Mouse (Mus musculus): ENCODE measurements at regions not wholly inside any gene's neighbourhood (a gene's known extent, or its start where the extent isn't known, plus 50 kb on each side); places are given as distances from the start of the nearest gene placed in this dataset.
"Not testable (repeated sequence)": the region's sequence is repeated elsewhere in the genome, so short reads cannot be mapped to it uniquely, and the experiment has no call there.

GRCm38 (mm10) chr14:53428447-53428846 is 825.5 kb downstream of the Dad1 start:
- DNase-seq (ENCODE audit: low read depth), result not testable (repeated sequence)

- not testable (repeated sequence) for DNase-seq (ENCODE audit: low read depth)
Observed at GRCm38 (mm10) chr14:53427636-53428035, 826.3 kb downstream of the Dad1 start.

GRCm38 (mm10) chr14:53416955-53417354 is 836.9 kb downstream of the Dad1 start:
- not testable (repeated sequence) for DNase-seq (ENCODE audit: low read depth)

- DNase-seq (ENCODE audit: low read depth), result not testable (repeated sequence)
Observed at GRCm38 (mm10) chr14:53407500-53408227, 846.2 kb downstream of the Dad1 start.

- not testable (repeated sequence) for DNase-seq (ENCODE audit: low read depth)
Observed at GRCm38 (mm10) chr14:53390307-53390706, 863.6 kb downstream of the Dad1 start.

- not testable (repeated sequence) for DNase-seq (ENCODE audit: low read depth)
Observed at GRCm38 (mm10) chr14:53374591-53374990, 879.0 kb upstream of the Olfr1507 start.

GRCm38 (mm10) chr14:53373777-53374468 is 878.4 kb upstream of the Olfr1507 start:
- DNase-seq (ENCODE audit: low read depth), result not testable (repeated sequence)

GRCm38 (mm10) chr14:53369776-53370175 is 874.2 kb upstream of the Olfr1507 start:
- DNase-seq (ENCODE audit: low read depth), result no peak

- not testable (repeated sequence) for DNase-seq (ENCODE audit: low read depth)
Observed at GRCm38 (mm10) chr14:53367420-53367819, 871.9 kb upstream of the Olfr1507 start.

- DNase-seq (ENCODE audit: low read depth), result not testable (repeated sequence)
Observed at GRCm38 (mm10) chr14:53363995-53364394, 868.4 kb upstream of the Olfr1507 start.

GRCm38 (mm10) chr14:53362054-53362453 is 866.5 kb upstream of the Olfr1507 start:
- not testable (repeated sequence) for DNase-seq (ENCODE audit: low read depth)

- not testable (repeated sequence) for DNase-seq (ENCODE audit: low read depth)
Observed at GRCm38 (mm10) chr14:53357498-53357897, 861.9 kb upstream of the Olfr1507 start.

- not testable (repeated sequence) for DNase-seq (ENCODE audit: low read depth)
Observed at GRCm38 (mm10) chr14:53356783-53357182, 861.2 kb upstream of the Olfr1507 start.

GRCm38 (mm10) chr14:53351457-53351856 is 855.9 kb upstream of the Olfr1507 start:
- DNase-seq (ENCODE audit: low read depth), result not testable (repeated sequence)

GRCm38 (mm10) chr14:53350780-53351179 is 855.2 kb upstream of the Olfr1507 start:
- not testable (repeated sequence) for DNase-seq (ENCODE audit: low read depth)

GRCm38 (mm10) chr14:53349111-53349510 is 853.6 kb upstream of the Olfr1507 start:
- DNase-seq (ENCODE audit: low read depth), result not testable (repeated sequence)

GRCm38 (mm10) chr14:53345568-53345967 is 850.0 kb upstream of the Olfr1507 start:
- DNase-seq (ENCODE audit: low read depth), result not testable (repeated sequence)

- DNase-seq (ENCODE audit: low read depth), result not testable (repeated sequence)
Observed at GRCm38 (mm10) chr14:53343849-53344248, 848.3 kb upstream of the Olfr1507 start.

- DNase-seq (ENCODE audit: low read depth), result not testable (repeated sequence)
Observed at GRCm38 (mm10) chr14:53339167-53339566, 843.6 kb upstream of the Olfr1507 start.

GRCm38 (mm10) chr14:53337446-53337845 is 841.9 kb upstream of the Olfr1507 start:
- not testable (repeated sequence) for DNase-seq (ENCODE audit: low read depth)

GRCm38 (mm10) chr14:53336705-53337104 is 841.2 kb upstream of the Olfr1507 start:
- not testable (repeated sequence) for DNase-seq (ENCODE audit: low read depth)

GRCm38 (mm10) chr14:53334451-53334850 is 838.9 kb upstream of the Olfr1507 start:
- not testable (repeated sequence) for DNase-seq (ENCODE audit: low read depth)

- DNase-seq (ENCODE audit: low read depth), result not testable (repeated sequence)
Observed at GRCm38 (mm10) chr14:53331153-53331552, 835.6 kb upstream of the Olfr1507 start.
